Mouse (Mus musculus): ENCODE measurements at regions not wholly inside any gene's neighbourhood (a gene's known extent, or its start where the extent isn't known, plus 50 kb on each side); places are given as distances from the start of the nearest gene placed in this dataset.

GRCm38 (mm10) chr19:32885481-32886131 is 128.3 kb downstream of the Pten start:
- TF ChIP-seq CTCF (IDR thresholded peaks at IDR 0.05; ENCODE audit: low read depth, low read length) (no peak), POLR2A (IDR thresholded peaks at IDR 0.05; ENCODE audit: insufficient read depth, low read length) (no peak), EP300 (IDR thresholded peaks at IDR 0.05; ENCODE audit: insufficient read depth, low read depth, low read length) (no peak)

Measured in ES-Bruce4 (cell line).